Mouse (Mus musculus): ENCODE measurements at regions not wholly inside any gene's neighbourhood (a gene's known extent, or its start where the extent isn't known, plus 50 kb on each side); places are given as distances from the start of the nearest gene placed in this dataset.

DNA sequence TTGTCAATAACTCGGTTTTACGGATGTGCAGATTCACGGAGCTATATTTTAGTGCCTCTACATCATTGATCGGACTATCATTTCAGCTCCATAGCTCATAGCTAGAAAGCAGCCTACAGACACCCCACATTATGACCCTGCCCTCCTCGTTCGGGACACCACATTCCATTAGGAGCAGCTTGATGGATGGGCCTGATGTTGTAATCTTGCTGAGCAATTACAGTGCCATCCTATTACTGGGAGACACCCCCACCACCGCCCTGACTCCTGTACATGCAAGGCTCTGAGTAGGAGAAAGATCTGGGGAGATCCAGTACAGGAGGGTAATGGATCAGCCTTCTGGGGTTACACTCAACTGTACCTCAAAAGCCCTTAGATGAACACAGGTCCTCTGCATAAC is 120.2 kb downstream of the 2410131K14Rik start:
- Histone ChIP-seq H3K9me3 (ENCODE audit: control insufficient read depth, low read length) (no peaks in the 10 kb centered on the region), H3K4me3 (replicated peaks; ENCODE audit: low read length) (no peak overlapping the region), H3K36me3 (ENCODE audit: control insufficient read depth, insufficient read depth, low read length) (no peaks in the 10 kb centered on the region), H3K27me3 (ENCODE audit: control insufficient read depth, insufficient read depth, low read length) (no peaks in the 10 kb centered on the region), H3K4me1 (ENCODE audit: control insufficient read depth, insufficient read depth, low read length) (peaks cover 16% of the 10 kb centered on the region), H3K9ac (ENCODE audit: low read depth, low read length, severe bottlenecking) (no peak overlapping the region), H3K4me2 (replicated peaks; ENCODE audit: low read depth, low read length, severe bottlenecking) (no peak overlapping the region), H3K27ac (replicated peaks; ENCODE audit: low read depth, low read length) (no peak overlapping the region)
- TF ChIP-seq POLR2A (IDR thresholded peaks at IDR 0.05; ENCODE audit: borderline replicate concordance, extremely low read depth, insufficient read depth, insufficient read length) = no peak
- DNase-seq (ENCODE audit: low spot score) (no peak), ATAC-seq (ENCODE audit: low FRiP score, low read depth) (no peak)
- WGBS = 69% methylated on average over 7 of the region's 7 CpGs

GRCm38 (mm10) chr5:118365651-118366050 is 120.6 kb downstream of the 2410131K14Rik start:
- no peak overlapping the region for H3K27ac ChIP-seq (replicated peaks; ENCODE audit: low read depth, low read length)
- H3K9ac ChIP-seq (ENCODE audit: low read depth, low read length, severe bottlenecking) = no peak overlapping the region
- TF ChIP-seq POLR2A (IDR thresholded peaks at IDR 0.05; ENCODE audit: borderline replicate concordance, extremely low read depth, insufficient read depth, insufficient read length) = no peak
- ATAC-seq (ENCODE audit: low FRiP score, low read depth) (no peak), DNase-seq (ENCODE audit: low spot score) (no peak)
- no peaks in the 10 kb centered on the region for H3K36me3 ChIP-seq (ENCODE audit: control insufficient read depth, insufficient read depth, low read length)
- H3K27me3 ChIP-seq (ENCODE audit: control insufficient read depth, insufficient read depth, low read length) = no peaks in the 10 kb centered on the region
- no peak overlapping the region for H3K4me2 ChIP-seq (replicated peaks; ENCODE audit: low read depth, low read length, severe bottlenecking)
- H3K9me3 ChIP-seq (ENCODE audit: control insufficient read depth, low read length) = no peaks in the 10 kb centered on the region
- no peak overlapping the region for H3K4me3 ChIP-seq (replicated peaks; ENCODE audit: low read length)
- peaks cover 12% of the 10 kb centered on the region for H3K4me1 ChIP-seq (ENCODE audit: control insufficient read depth, insufficient read depth, low read length)
- 27% methylated on average over 5 of the region's 5 CpGs for WGBS

DNA sequence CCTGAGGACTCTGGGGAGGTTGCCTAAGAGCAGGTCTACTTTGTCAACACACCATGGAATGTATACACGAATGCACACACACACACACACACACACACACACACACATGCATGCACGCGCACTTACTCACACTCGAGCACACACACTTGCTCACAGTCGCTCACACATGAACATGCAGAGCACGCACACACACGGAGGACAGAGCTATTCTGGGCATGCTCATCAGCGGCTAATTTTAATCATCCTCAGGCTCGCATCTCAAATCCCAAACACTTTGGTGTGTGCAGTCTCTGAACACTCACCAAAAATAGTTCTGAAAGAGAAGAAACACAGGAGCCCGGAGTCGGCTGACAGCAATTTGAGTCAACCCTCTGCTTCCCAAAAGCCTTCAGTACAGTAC is 122.0 kb downstream of the 2410131K14Rik start:
- Histone ChIP-seq H3K4me3 (replicated peaks; ENCODE audit: low read length) (no peak overlapping the region), H3K27ac (replicated peaks; ENCODE audit: low read depth, low read length) (no peak overlapping the region), H3K9ac (ENCODE audit: low read depth, low read length, severe bottlenecking) (no peak overlapping the region), H3K36me3 (ENCODE audit: control insufficient read depth, insufficient read depth, low read length) (no peaks in the 10 kb centered on the region), H3K27me3 (ENCODE audit: control insufficient read depth, insufficient read depth, low read length) (no peaks in the 10 kb centered on the region), H3K4me1 (ENCODE audit: control insufficient read depth, insufficient read depth, low read length) (peaks cover under 1% of the 10 kb centered on the region), H3K9me3 (ENCODE audit: control insufficient read depth, low read length) (no peaks in the 10 kb centered on the region), H3K4me2 (replicated peaks; ENCODE audit: low read depth, low read length, severe bottlenecking) (no peak overlapping the region)
- ATAC-seq (ENCODE audit: low FRiP score, low read depth) = no peak
- no peak for TF ChIP-seq POLR2A (IDR thresholded peaks at IDR 0.05; ENCODE audit: borderline replicate concordance, extremely low read depth, insufficient read depth, insufficient read length)
- WGBS = 88% methylated on average over 11 of the region's 11 CpGs
- no peak for DNase-seq (ENCODE audit: low spot score)

DNA sequence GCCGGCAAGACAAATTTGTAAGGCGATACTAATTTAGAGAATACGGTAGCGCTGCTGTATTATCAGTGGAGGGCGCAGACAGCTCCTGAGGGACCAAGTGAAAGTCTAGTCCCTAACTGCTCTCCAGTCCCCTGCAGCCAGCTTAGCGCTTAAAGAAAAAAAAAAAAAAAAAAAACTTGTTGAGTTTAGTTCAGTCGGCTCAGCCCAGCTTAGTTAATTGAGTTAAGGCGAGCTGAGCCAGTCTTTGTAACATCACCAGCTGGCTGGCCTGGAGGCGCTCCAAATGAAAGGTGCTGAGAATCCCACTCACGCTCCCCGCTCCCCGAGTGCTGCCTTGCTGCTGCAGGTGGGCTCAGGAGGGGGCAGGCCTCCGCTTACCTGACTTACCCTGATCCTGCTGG is 128.6 kb downstream of the 2410131K14Rik start:
- H3K36me3 ChIP-seq (ENCODE audit: control insufficient read depth, insufficient read depth, low read length) = no peaks in the 10 kb centered on the region
- peaks cover 14% of the 10 kb centered on the region for H3K4me1 ChIP-seq (ENCODE audit: control insufficient read depth, insufficient read depth, low read length)
- WGBS = 7% methylated on average over 13 of the region's 13 CpGs
- 0 out of 2 replicates have a peak overlapping the region, but pooled peaks have one; percentile 8 for H3K4me2 ChIP-seq (replicated peaks; ENCODE audit: low read depth, low read length, severe bottlenecking)
- no peak for ATAC-seq (ENCODE audit: low FRiP score, low read depth)
- H3K9me3 ChIP-seq (ENCODE audit: control insufficient read depth, low read length) = no peaks in the 10 kb centered on the region
- DNase-seq (ENCODE audit: low spot score) = no peak
- TF ChIP-seq POLR2A (IDR thresholded peaks at IDR 0.05; ENCODE audit: borderline replicate concordance, extremely low read depth, insufficient read depth, insufficient read length) = no peak
- H3K4me3 ChIP-seq (replicated peaks; ENCODE audit: low read length) = no peak overlapping the region
- H3K27me3 ChIP-seq (ENCODE audit: control insufficient read depth, insufficient read depth, low read length) = no peaks in the 10 kb centered on the region
- no peak overlapping the region for H3K27ac ChIP-seq (replicated peaks; ENCODE audit: low read depth, low read length)
- 0 out of 2 replicates have a peak overlapping the region, but pooled peaks have one; percentile 9 for H3K9ac ChIP-seq (ENCODE audit: low read depth, low read length, severe bottlenecking)

GRCm38 (mm10) chr5:118374968-118375367 is 129.9 kb downstream of the 2410131K14Rik start:
- no peaks in the 10 kb centered on the region for H3K27me3 ChIP-seq (ENCODE audit: control insufficient read depth, insufficient read depth, low read length)
- no peak overlapping the region for H3K9ac ChIP-seq (ENCODE audit: low read depth, low read length, severe bottlenecking)
- TF ChIP-seq POLR2A (IDR thresholded peaks at IDR 0.05; ENCODE audit: borderline replicate concordance, extremely low read depth, insufficient read depth, insufficient read length) = no peak
- H3K4me2 ChIP-seq (replicated peaks; ENCODE audit: low read depth, low read length, severe bottlenecking) = no peak overlapping the region
- peaks cover 14% of the 10 kb centered on the region for H3K4me1 ChIP-seq (ENCODE audit: control insufficient read depth, insufficient read depth, low read length)
- no peaks in the 10 kb centered on the region for H3K9me3 ChIP-seq (ENCODE audit: control insufficient read depth, low read length)
- ATAC-seq (ENCODE audit: low FRiP score, low read depth) (no peak), DNase-seq (ENCODE audit: low spot score) (no peak)
- no peaks in the 10 kb centered on the region for H3K36me3 ChIP-seq (ENCODE audit: control insufficient read depth, insufficient read depth, low read length)
- H3K27ac ChIP-seq (replicated peaks; ENCODE audit: low read depth, low read length) = no peak overlapping the region
- no peak overlapping the region for H3K4me3 ChIP-seq (replicated peaks; ENCODE audit: low read length)
- WGBS = 68% methylated on average over 2 of the region's 2 CpGs

DNA sequence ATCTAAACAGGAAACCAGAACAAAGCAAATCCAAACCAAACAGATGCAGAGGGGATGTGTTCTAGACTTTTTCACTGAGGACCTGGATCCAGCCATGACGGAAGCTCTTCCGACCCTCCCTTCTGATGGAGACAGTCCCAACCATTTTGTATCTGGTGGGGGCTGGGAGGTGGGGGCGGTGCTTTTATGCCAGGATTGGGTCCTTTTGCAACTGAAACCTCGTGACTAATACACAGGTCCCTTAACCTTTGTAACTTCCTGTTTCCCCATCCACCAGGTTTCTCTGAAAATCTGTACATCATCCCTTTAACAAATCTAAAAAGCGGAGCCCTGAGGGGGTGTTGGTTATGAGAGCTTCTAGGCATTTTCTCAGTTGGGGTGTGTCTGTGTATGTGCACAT is 130.9 kb downstream of the 2410131K14Rik start:
- ATAC-seq (ENCODE audit: low FRiP score, low read depth) (no peak), DNase-seq (ENCODE audit: low spot score) (no peak)
- Histone ChIP-seq H3K4me2 (replicated peaks; ENCODE audit: low read depth, low read length, severe bottlenecking) (no peak overlapping the region), H3K27ac (replicated peaks; ENCODE audit: low read depth, low read length) (no peak overlapping the region), H3K9ac (ENCODE audit: low read depth, low read length, severe bottlenecking) (no peak overlapping the region), H3K9me3 (ENCODE audit: control insufficient read depth, low read length) (no peaks in the 10 kb centered on the region), H3K27me3 (ENCODE audit: control insufficient read depth, insufficient read depth, low read length) (no peaks in the 10 kb centered on the region; the same call in 1 of the 2 replicates), H3K4me1 (ENCODE audit: control insufficient read depth, insufficient read depth, low read length) (peaks cover 20% of the 10 kb centered on the region), H3K36me3 (ENCODE audit: control insufficient read depth, insufficient read depth, low read length) (no peaks in the 10 kb centered on the region), H3K4me3 (replicated peaks; ENCODE audit: low read length) (no peak overlapping the region)
- WGBS = 76% methylated on average over 5 of the region's 5 CpGs
- no peak for TF ChIP-seq POLR2A (IDR thresholded peaks at IDR 0.05; ENCODE audit: borderline replicate concordance, extremely low read depth, insufficient read depth, insufficient read length)
